Mouse (Mus musculus): ENCODE results near the gene Lin54. TPM values are rescaled to one million over a fixed set of nuclear protein-coding genes. Genes with fewer than 3 reads are reported as not detected.

The Lin54 gene
- polyA plus RNA-seq, 1 experiment from 2014 or later, result 10.2 TPM

GRCm38 (mm10) chr5:100499243-100499642 lies 1.2 kb downstream of the Lin54 start:
- 23% methylated on average over 2 of the region's 2 CpGs for WGBS
- H3K4me2 ChIP-seq (ENCODE audit: low read depth, low read length), result peak overlapping the region; percentile 89
- peak overlapping the region; percentile 26; the same call in 1 of the 2 replicates for H3K9ac ChIP-seq (ENCODE audit: low read depth, low read length)
- no peak for ATAC-seq
- H3K36me3 ChIP-seq (ENCODE audit: control insufficient read depth, insufficient read depth, low read length), result no peaks in the 10 kb centered on the region
- no peaks in the 10 kb centered on the region for H3K9me3 ChIP-seq (ENCODE audit: control insufficient read depth, low read length)
- peak overlapping the region; percentile 89 for H3K4me3 ChIP-seq (ENCODE audit: low read length)
- H3K27me3 ChIP-seq (replicated peaks; ENCODE audit: control insufficient read depth, insufficient read depth, low read length), result no peaks in the 10 kb centered on the region
- peaks cover 5% of the 10 kb centered on the region; the same call in 1 of the 2 replicates for H3K4me1 ChIP-seq (ENCODE audit: control insufficient read depth, insufficient read depth, low read length)
- no peak overlapping the region for H3K27ac ChIP-seq (ENCODE audit: low read length)

- Histone ChIP-seq H3K4me1 (ENCODE audit: control insufficient read depth, insufficient read depth, low read length) (peaks cover 5% of the 10 kb centered on the region; the same call in 1 of the 2 replicates), H3K9me3 (ENCODE audit: control insufficient read depth, low read length) (no peaks in the 10 kb centered on the region), H3K36me3 (ENCODE audit: control insufficient read depth, insufficient read depth, low read length) (no peaks in the 10 kb centered on the region), H3K4me2 (ENCODE audit: low read depth, low read length) (peak overlapping the region; percentile 89), H3K27ac (ENCODE audit: low read length) (peak overlapping the region; percentile 85), H3K9ac (ENCODE audit: low read depth, low read length) (peak overlapping the region; percentile 86), H3K4me3 (ENCODE audit: low read length) (peak overlapping the region; percentile 89), H3K27me3 (replicated peaks; ENCODE audit: control insufficient read depth, insufficient read depth, low read length) (no peaks in the 10 kb centered on the region)
- ATAC-seq, result peak; percentile 80
- WGBS, result under 1% methylated on average over 45 of the region's 46 CpGs
Observed at GRCm38 (mm10) chr5:100498436-100499180, 1.8 kb downstream of the Lin54 start.

- no peak for ATAC-seq
- H3K4me3 ChIP-seq (ENCODE audit: low read length), result no peak overlapping the region
- WGBS, result 40% methylated on average over 4 of the region's 4 CpGs
- no peaks in the 10 kb centered on the region for H3K27me3 ChIP-seq (replicated peaks; ENCODE audit: control insufficient read depth, insufficient read depth, low read length)
- peaks cover 3% of the 10 kb centered on the region; the same call in 1 of the 2 replicates for H3K4me1 ChIP-seq (ENCODE audit: control insufficient read depth, insufficient read depth, low read length)
- H3K27ac ChIP-seq (ENCODE audit: low read length), result no peak overlapping the region
- no peaks in the 10 kb centered on the region for H3K36me3 ChIP-seq (ENCODE audit: control insufficient read depth, insufficient read depth, low read length)
- H3K9ac ChIP-seq (ENCODE audit: low read depth, low read length), result no peak overlapping the region
- H3K9me3 ChIP-seq (ENCODE audit: control insufficient read depth, low read length), result no peaks in the 10 kb centered on the region
- H3K4me2 ChIP-seq (ENCODE audit: low read depth, low read length), result no peak overlapping the region
Observed at GRCm38 (mm10) chr5:100491704-100492103, 8.7 kb downstream of the Lin54 start.

- no peak for ATAC-seq
- no peak overlapping the region for H3K27ac ChIP-seq (ENCODE audit: low read length)
- no peak overlapping the region for H3K4me3 ChIP-seq (ENCODE audit: low read length)
- no peaks in the 10 kb centered on the region for H3K36me3 ChIP-seq (ENCODE audit: control insufficient read depth, insufficient read depth, low read length)
- peaks cover 3% of the 10 kb centered on the region; the same call in 1 of the 2 replicates for H3K4me1 ChIP-seq (ENCODE audit: control insufficient read depth, insufficient read depth, low read length)
- no peaks in the 10 kb centered on the region for H3K27me3 ChIP-seq (replicated peaks; ENCODE audit: control insufficient read depth, insufficient read depth, low read length)
- H3K9me3 ChIP-seq (ENCODE audit: control insufficient read depth, low read length), result no peaks in the 10 kb centered on the region
- no peak overlapping the region for H3K9ac ChIP-seq (ENCODE audit: low read depth, low read length)
- no peak overlapping the region for H3K4me2 ChIP-seq (ENCODE audit: low read depth, low read length)
- WGBS, result 74% methylated on average over 2 of the region's 2 CpGs
Observed at GRCm38 (mm10) chr5:100489340-100489739, 11.1 kb downstream of the Lin54 start.

- H3K4me1 ChIP-seq (ENCODE audit: control insufficient read depth, insufficient read depth, low read length), result peaks cover 3% of the 10 kb centered on the region; the same call in 1 of the 2 replicates
- H3K36me3 ChIP-seq (ENCODE audit: control insufficient read depth, insufficient read depth, low read length), result no peaks in the 10 kb centered on the region
- H3K4me3 ChIP-seq (ENCODE audit: low read length), result no peak overlapping the region
- H3K27ac ChIP-seq (ENCODE audit: low read length), result no peak overlapping the region
- ATAC-seq, result no peak
- H3K4me2 ChIP-seq (ENCODE audit: low read depth, low read length), result no peak overlapping the region
- no peaks in the 10 kb centered on the region for H3K27me3 ChIP-seq (replicated peaks; ENCODE audit: control insufficient read depth, insufficient read depth, low read length)
- H3K9me3 ChIP-seq (ENCODE audit: control insufficient read depth, low read length), result no peaks in the 10 kb centered on the region
- no peak overlapping the region for H3K9ac ChIP-seq (ENCODE audit: low read depth, low read length)
- 97% methylated on average over 3 of the region's 3 CpGs for WGBS
Observed at GRCm38 (mm10) chr5:100488231-100488630, 12.2 kb downstream of the Lin54 start.

- H3K27ac ChIP-seq (ENCODE audit: low read length), result no peak overlapping the region
- no peaks in the 10 kb centered on the region for H3K36me3 ChIP-seq (ENCODE audit: control insufficient read depth, insufficient read depth, low read length)
- no peaks in the 10 kb centered on the region for H3K27me3 ChIP-seq (replicated peaks; ENCODE audit: control insufficient read depth, insufficient read depth, low read length)
- no peak overlapping the region for H3K4me3 ChIP-seq (ENCODE audit: low read length)
- no peak for ATAC-seq
- H3K9ac ChIP-seq (ENCODE audit: low read depth, low read length), result no peak overlapping the region
- no peak overlapping the region for H3K4me2 ChIP-seq (ENCODE audit: low read depth, low read length)
- H3K4me1 ChIP-seq (ENCODE audit: control insufficient read depth, insufficient read depth, low read length), result peaks cover 3% of the 10 kb centered on the region; the same call in 1 of the 2 replicates
- H3K9me3 ChIP-seq (ENCODE audit: control insufficient read depth, low read length), result no peaks in the 10 kb centered on the region
- 77% methylated on average over 2 of the region's 2 CpGs for WGBS
Observed at GRCm38 (mm10) chr5:100487120-100487519, 13.3 kb downstream of the Lin54 start.

GRCm38 (mm10) chr5:100483569-100483968 lies 16.9 kb downstream of the Lin54 start:
- Histone ChIP-seq H3K9me3 (ENCODE audit: control insufficient read depth, low read length) (no peaks in the 10 kb centered on the region), H3K9ac (ENCODE audit: low read depth, low read length) (no peak overlapping the region), H3K27ac (ENCODE audit: low read length) (no peak overlapping the region), H3K4me1 (ENCODE audit: control insufficient read depth, insufficient read depth, low read length) (no peaks in the 10 kb centered on the region), H3K4me3 (ENCODE audit: low read length) (no peak overlapping the region), H3K27me3 (replicated peaks; ENCODE audit: control insufficient read depth, insufficient read depth, low read length) (no peaks in the 10 kb centered on the region), H3K4me2 (ENCODE audit: low read depth, low read length) (no peak overlapping the region), H3K36me3 (ENCODE audit: control insufficient read depth, insufficient read depth, low read length) (no peaks in the 10 kb centered on the region)
- no peak for ATAC-seq

GRCm38 (mm10) chr5:100477604-100478003 lies 22.8 kb downstream of the Lin54 start:
- Histone ChIP-seq H3K27me3 (replicated peaks; ENCODE audit: control insufficient read depth, insufficient read depth, low read length) (no peaks in the 10 kb centered on the region), H3K4me1 (ENCODE audit: control insufficient read depth, insufficient read depth, low read length) (no peaks in the 10 kb centered on the region), H3K36me3 (ENCODE audit: control insufficient read depth, insufficient read depth, low read length) (peaks cover 4% of the 10 kb centered on the region; the same call in 1 of the 2 replicates), H3K4me3 (ENCODE audit: low read length) (no peak overlapping the region), H3K9me3 (ENCODE audit: control insufficient read depth, low read length) (no peaks in the 10 kb centered on the region), H3K9ac (ENCODE audit: low read depth, low read length) (no peak overlapping the region), H3K27ac (ENCODE audit: low read length) (no peak overlapping the region), H3K4me2 (ENCODE audit: low read depth, low read length) (no peak overlapping the region)
- ATAC-seq, result no peak
- 87% methylated on average over 9 of the region's 9 CpGs for WGBS

GRCm38 (mm10) chr5:100476328-100476727 lies 24.1 kb downstream of the Lin54 start:
- ATAC-seq, result no peak
- Histone ChIP-seq H3K4me1 (ENCODE audit: control insufficient read depth, insufficient read depth, low read length) (no peaks in the 10 kb centered on the region), H3K4me3 (ENCODE audit: low read length) (no peak overlapping the region), H3K36me3 (ENCODE audit: control insufficient read depth, insufficient read depth, low read length) (peaks cover 4% of the 10 kb centered on the region; the same call in 1 of the 2 replicates), H3K9ac (ENCODE audit: low read depth, low read length) (no peak overlapping the region), H3K27ac (ENCODE audit: low read length) (no peak overlapping the region), H3K4me2 (ENCODE audit: low read depth, low read length) (no peak overlapping the region), H3K9me3 (ENCODE audit: control insufficient read depth, low read length) (no peaks in the 10 kb centered on the region), H3K27me3 (replicated peaks; ENCODE audit: control insufficient read depth, insufficient read depth, low read length) (no peaks in the 10 kb centered on the region)
- WGBS, result 87% methylated on average over 3 of the region's 3 CpGs
